Mouse (Mus musculus): ENCODE measurements around the gene Rgs6. TPM values are rescaled to one million over a fixed set of nuclear protein-coding genes. Genes with fewer than 3 reads are reported as not detected.

The Rgs6 gene
- polyA plus RNA-seq, 1 experiment from 2014 or later = 12.5 TPM

- Histone ChIP-seq H3K4me2 (ENCODE audit: low read length) (no peak overlapping the region), H3K9ac (replicated peaks; ENCODE audit: low read length) (no peak overlapping the region), H3K4me3 (replicated peaks; ENCODE audit: low read depth, low read length) (no peak overlapping the region), H3K27me3 (ENCODE audit: control insufficient read depth, insufficient read depth, low read length) (no peaks in the 10 kb centered on the region), H3K9me3 (ENCODE audit: control insufficient read depth, low read length) (no peaks in the 10 kb centered on the region), H3K36me3 (ENCODE audit: control insufficient read depth, insufficient read depth, low read length) (no peaks in the 10 kb centered on the region), H3K27ac (replicated peaks; ENCODE audit: low read depth, low read length) (no peak overlapping the region), H3K4me1 (ENCODE audit: control insufficient read depth, insufficient read depth, low read length) (no peaks in the 10 kb centered on the region)
- no peak for DNase-seq
- 91% methylated on average over 5 of the region's 5 CpGs for WGBS
- no peak for ATAC-seq (ENCODE audit: low FRiP score, low TSS enrichment)
These were observed 192.8 kb downstream of the Rgs6 start for GRCm38 (mm10) chr12:82780936-82781335.

DNA sequence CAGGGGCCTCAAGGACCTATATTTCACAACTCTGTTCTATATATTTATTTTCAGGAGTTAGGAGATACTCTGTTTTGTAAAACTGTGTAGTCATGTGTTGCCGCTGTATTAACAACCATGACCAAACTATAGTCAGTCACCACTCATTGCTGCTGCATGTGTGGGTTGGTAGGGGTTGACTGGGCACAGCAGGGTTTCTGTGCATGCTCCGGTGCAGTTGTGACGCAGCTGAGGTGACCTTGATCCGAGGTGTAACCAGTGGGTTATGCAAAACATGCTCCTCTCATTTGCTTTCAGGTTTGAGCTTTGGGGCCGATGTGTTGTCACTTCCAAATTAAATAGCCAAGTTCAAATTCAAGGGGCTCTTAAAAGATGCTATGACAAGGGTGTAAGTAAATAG, 193.3 kb downstream of the Rgs6 start:
- Histone ChIP-seq H3K27me3 (ENCODE audit: control insufficient read depth, insufficient read depth, low read length) (no peaks in the 10 kb centered on the region), H3K4me2 (ENCODE audit: low read length) (no peak overlapping the region), H3K9me3 (ENCODE audit: control insufficient read depth, low read length) (no peaks in the 10 kb centered on the region), H3K4me3 (replicated peaks; ENCODE audit: low read depth, low read length) (no peak overlapping the region), H3K27ac (replicated peaks; ENCODE audit: low read depth, low read length) (no peak overlapping the region), H3K4me1 (ENCODE audit: control insufficient read depth, insufficient read depth, low read length) (no peaks in the 10 kb centered on the region), H3K9ac (replicated peaks; ENCODE audit: low read length) (no peak overlapping the region), H3K36me3 (ENCODE audit: control insufficient read depth, insufficient read depth, low read length) (no peaks in the 10 kb centered on the region)
- WGBS = 71% methylated on average over 5 of the region's 5 CpGs
- ATAC-seq (ENCODE audit: low FRiP score, low TSS enrichment) = no peak
- no peak for DNase-seq

DNA sequence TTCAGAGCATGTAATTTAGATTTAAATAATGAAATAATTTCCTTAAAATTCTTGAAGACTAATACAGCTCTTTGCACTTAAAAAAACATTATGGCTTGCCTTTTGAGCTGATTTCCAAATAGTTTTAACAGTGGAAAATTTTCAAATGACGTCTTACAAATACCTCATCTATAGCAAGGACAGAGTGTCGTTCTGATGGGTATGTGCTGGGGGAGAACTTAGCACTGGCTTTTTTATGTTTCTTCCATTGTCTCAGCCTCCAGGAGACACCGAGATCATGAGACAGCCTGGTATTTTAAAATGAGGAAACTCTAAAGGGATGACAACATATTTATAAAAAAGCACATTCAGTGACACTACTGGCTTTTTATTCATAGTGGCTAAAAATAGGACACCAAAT, 204.0 kb downstream of the Rgs6 start:
- Histone ChIP-seq H3K27me3 (ENCODE audit: control insufficient read depth, insufficient read depth, low read length) (no peaks in the 10 kb centered on the region), H3K9me3 (ENCODE audit: control insufficient read depth, low read length) (no peaks in the 10 kb centered on the region), H3K4me3 (replicated peaks; ENCODE audit: low read depth, low read length) (no peak overlapping the region), H3K4me2 (ENCODE audit: low read length) (no peak overlapping the region), H3K36me3 (ENCODE audit: control insufficient read depth, insufficient read depth, low read length) (no peaks in the 10 kb centered on the region), H3K27ac (replicated peaks; ENCODE audit: low read depth, low read length) (no peak overlapping the region), H3K9ac (replicated peaks; ENCODE audit: low read length) (no peak overlapping the region), H3K4me1 (ENCODE audit: control insufficient read depth, insufficient read depth, low read length) (no peaks in the 10 kb centered on the region)
- 84% methylated on average over 3 of the region's 3 CpGs for WGBS
- ATAC-seq (ENCODE audit: low FRiP score, low TSS enrichment) = no peak
- DNase-seq = no peak

DNA sequence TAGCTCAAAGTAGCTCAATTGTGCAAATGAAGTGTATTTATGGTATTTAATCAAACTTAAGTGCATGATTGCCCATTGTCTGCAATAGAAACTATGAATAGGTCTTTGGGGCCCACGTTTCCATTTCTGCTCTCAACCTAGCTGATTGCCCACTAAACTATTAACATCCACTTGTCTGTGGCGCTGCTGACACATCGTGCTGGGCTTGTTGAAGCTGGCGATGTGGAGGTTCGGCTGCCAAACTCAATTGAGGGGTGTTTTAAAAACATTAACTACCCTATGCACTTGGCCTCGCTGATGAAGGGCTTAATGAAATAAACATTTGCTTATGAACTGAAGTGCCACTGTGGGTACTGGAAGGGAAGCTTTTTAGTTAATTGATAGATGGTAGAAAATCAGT, 211.8 kb downstream of the Rgs6 start:
- no peaks in the 10 kb centered on the region for H3K27me3 ChIP-seq (ENCODE audit: control insufficient read depth, insufficient read depth, low read length)
- H3K4me1 ChIP-seq (ENCODE audit: control insufficient read depth, insufficient read depth, low read length) = 0 out of 2 replicates have a peak, but pooled peaks cover 6% of the 10 kb centered on the region
- DNase-seq = no peak

GRCm38 (mm10) chr12:82801736-82802135, 213.6 kb downstream of the Rgs6 start:
- Histone ChIP-seq H3K4me1 (ENCODE audit: control insufficient read depth, insufficient read depth, low read length) (0 out of 2 replicates have a peak, but pooled peaks cover 6% of the 10 kb centered on the region), H3K4me3 (replicated peaks; ENCODE audit: low read depth, low read length) (no peak overlapping the region), H3K27ac (replicated peaks; ENCODE audit: low read depth, low read length) (peak overlapping the region; percentile 32; the same call in 1 of the 2 replicates), H3K27me3 (ENCODE audit: control insufficient read depth, insufficient read depth, low read length) (no peaks in the 10 kb centered on the region), H3K9ac (replicated peaks; ENCODE audit: low read length) (no peak overlapping the region), H3K36me3 (ENCODE audit: control insufficient read depth, insufficient read depth, low read length) (no peaks in the 10 kb centered on the region), H3K4me2 (ENCODE audit: low read length) (no peak overlapping the region), H3K9me3 (ENCODE audit: control insufficient read depth, low read length) (no peaks in the 10 kb centered on the region)
- 85% methylated on average over 6 of the region's 6 CpGs for WGBS
- ATAC-seq (ENCODE audit: low FRiP score, low TSS enrichment) = no peak
- DNase-seq = no peak

More for the DNA sequence above, 211.8 kb downstream of the Rgs6 start:
- Histone ChIP-seq H3K4me2 (ENCODE audit: low read length) (no peak overlapping the region), H3K4me3 (replicated peaks; ENCODE audit: low read depth, low read length) (no peak overlapping the region), H3K36me3 (ENCODE audit: control insufficient read depth, insufficient read depth, low read length) (no peaks in the 10 kb centered on the region), H3K9ac (replicated peaks; ENCODE audit: low read length) (no peak overlapping the region), H3K9me3 (ENCODE audit: control insufficient read depth, low read length) (no peaks in the 10 kb centered on the region), H3K27ac (replicated peaks; ENCODE audit: low read depth, low read length) (no peak overlapping the region)
- no peak for ATAC-seq (ENCODE audit: low FRiP score, low TSS enrichment)
- WGBS = 83% methylated on average over 6 of the region's 6 CpGs

DNA sequence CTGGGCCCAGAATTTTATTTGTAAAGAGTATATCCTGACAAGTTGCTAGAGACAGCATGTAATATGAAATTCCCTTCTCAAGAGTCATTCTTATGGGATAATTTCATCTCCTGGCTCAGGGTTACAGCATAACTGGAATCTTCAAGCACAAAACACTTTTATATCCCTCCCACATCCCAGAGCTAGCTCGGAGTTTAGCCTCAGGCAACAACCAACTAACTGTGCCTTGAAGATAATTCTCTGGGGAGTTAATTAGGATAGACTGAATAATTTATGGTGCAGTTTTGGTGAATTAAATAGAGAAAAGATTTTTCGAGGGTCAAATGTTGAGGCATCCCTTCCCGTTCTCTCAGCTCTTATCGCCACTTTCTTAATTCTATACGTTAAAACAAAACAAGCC, 214.6 kb downstream of the Rgs6 start:
- ATAC-seq (ENCODE audit: low FRiP score, low TSS enrichment) (no peak), DNase-seq (peak; percentile 84)
- Histone ChIP-seq H3K27me3 (ENCODE audit: control insufficient read depth, insufficient read depth, low read length) (no peaks in the 10 kb centered on the region), H3K9me3 (ENCODE audit: control insufficient read depth, low read length) (no peaks in the 10 kb centered on the region), H3K27ac (replicated peaks; ENCODE audit: low read depth, low read length) (no peak overlapping the region; the same call in 1 of the 2 replicates), H3K4me1 (ENCODE audit: control insufficient read depth, insufficient read depth, low read length) (0 out of 2 replicates have a peak, but pooled peaks cover 6% of the 10 kb centered on the region), H3K4me3 (replicated peaks; ENCODE audit: low read depth, low read length) (no peak overlapping the region), H3K36me3 (ENCODE audit: control insufficient read depth, insufficient read depth, low read length) (no peaks in the 10 kb centered on the region), H3K4me2 (ENCODE audit: low read length) (no peak overlapping the region), H3K9ac (replicated peaks; ENCODE audit: low read length) (no peak overlapping the region)
- WGBS = 59% methylated on average over 5 of the region's 5 CpGs

DNA sequence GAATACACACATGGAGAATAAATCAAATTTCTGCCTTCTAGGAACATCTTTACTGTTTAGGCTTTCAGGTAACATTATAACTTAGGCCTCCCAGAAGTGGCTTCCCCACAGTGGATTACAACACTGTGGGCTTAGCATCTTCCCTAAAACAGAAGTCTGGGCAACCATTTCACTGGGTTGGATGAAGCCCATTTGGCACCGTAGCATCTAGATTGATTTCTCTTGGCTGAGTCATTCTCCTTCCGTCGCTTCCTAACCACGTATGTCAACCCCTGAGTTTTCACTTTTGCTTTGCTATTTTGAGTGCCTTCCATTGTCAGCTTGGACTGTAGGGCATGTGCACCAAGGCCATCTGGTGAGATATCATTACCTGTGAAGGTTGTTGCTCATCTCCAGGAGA, 217.1 kb downstream of the Rgs6 start:
- 97% methylated on average over 4 of the region's 4 CpGs for WGBS
- H3K36me3 ChIP-seq (ENCODE audit: control insufficient read depth, insufficient read depth, low read length) = no peaks in the 10 kb centered on the region
- H3K27me3 ChIP-seq (ENCODE audit: control insufficient read depth, insufficient read depth, low read length) = no peaks in the 10 kb centered on the region
- H3K4me1 ChIP-seq (ENCODE audit: control insufficient read depth, insufficient read depth, low read length) = 0 out of 2 replicates have a peak, but pooled peaks cover 6% of the 10 kb centered on the region
- no peak for ATAC-seq (ENCODE audit: low FRiP score, low TSS enrichment)
- no peak for DNase-seq
- no peak overlapping the region for H3K4me2 ChIP-seq (ENCODE audit: low read length)
- H3K9ac ChIP-seq (replicated peaks; ENCODE audit: low read length) = no peak overlapping the region
- no peak overlapping the region for H3K4me3 ChIP-seq (replicated peaks; ENCODE audit: low read depth, low read length)
- H3K9me3 ChIP-seq (ENCODE audit: control insufficient read depth, low read length) = no peaks in the 10 kb centered on the region
- no peak overlapping the region for H3K27ac ChIP-seq (replicated peaks; ENCODE audit: low read depth, low read length)

DNA sequence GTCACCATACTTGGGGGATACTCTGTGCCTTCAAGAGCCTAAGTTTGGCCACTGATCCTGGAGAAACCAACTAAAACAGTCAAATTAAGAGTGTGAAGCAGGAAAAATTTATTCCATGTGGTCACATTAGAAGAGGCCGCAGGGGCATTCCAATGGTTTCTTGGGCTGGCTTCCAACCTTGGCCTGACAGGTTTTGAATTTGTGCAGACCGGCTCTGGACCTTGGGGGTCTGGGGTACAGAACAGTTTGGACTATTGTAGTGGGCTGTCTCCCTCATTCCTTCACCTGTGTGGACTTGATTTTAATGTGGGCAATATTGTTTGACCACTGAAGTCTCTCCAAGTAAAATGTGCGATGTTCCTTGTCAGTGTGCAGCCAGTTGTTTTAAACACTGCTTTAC, 222.5 kb downstream of the Rgs6 start:
- Histone ChIP-seq H3K27me3 (ENCODE audit: control insufficient read depth, insufficient read depth, low read length) (no peaks in the 10 kb centered on the region), H3K4me2 (ENCODE audit: low read length) (no peak overlapping the region), H3K4me1 (ENCODE audit: control insufficient read depth, insufficient read depth, low read length) (no peaks in the 10 kb centered on the region), H3K4me3 (replicated peaks; ENCODE audit: low read depth, low read length) (no peak overlapping the region), H3K9me3 (ENCODE audit: control insufficient read depth, low read length) (no peaks in the 10 kb centered on the region), H3K27ac (replicated peaks; ENCODE audit: low read depth, low read length) (no peak overlapping the region), H3K9ac (replicated peaks; ENCODE audit: low read length) (no peak overlapping the region), H3K36me3 (ENCODE audit: control insufficient read depth, insufficient read depth, low read length) (no peaks in the 10 kb centered on the region)
- WGBS = 95% methylated on average over 3 of the region's 3 CpGs
- ATAC-seq (ENCODE audit: low FRiP score, low TSS enrichment) (no peak), DNase-seq (no peak)

GRCm38 (mm10) chr12:82815982-82816381, 227.9 kb downstream of the Rgs6 start:
- Histone ChIP-seq H3K9ac (replicated peaks; ENCODE audit: low read length) (no peak overlapping the region), H3K27me3 (ENCODE audit: control insufficient read depth, insufficient read depth, low read length) (no peaks in the 10 kb centered on the region), H3K4me2 (ENCODE audit: low read length) (no peak overlapping the region), H3K4me3 (replicated peaks; ENCODE audit: low read depth, low read length) (no peak overlapping the region), H3K4me1 (ENCODE audit: control insufficient read depth, insufficient read depth, low read length) (no peaks in the 10 kb centered on the region), H3K9me3 (ENCODE audit: control insufficient read depth, low read length) (no peaks in the 10 kb centered on the region), H3K36me3 (ENCODE audit: control insufficient read depth, insufficient read depth, low read length) (no peaks in the 10 kb centered on the region), H3K27ac (replicated peaks; ENCODE audit: low read depth, low read length) (no peak overlapping the region)
- 97% methylated on average over 2 of the region's 2 CpGs for WGBS
- ATAC-seq (ENCODE audit: low FRiP score, low TSS enrichment) (no peak), DNase-seq (no peak)

Measured in midbrain, embryonic 14.5 days (tissue).